Mouse (Mus musculus): Measurements from ENCODE around the gene Slc35f3. TPM values are rescaled to one million over a fixed set of nuclear protein-coding genes. Genes with fewer than 3 reads are reported as not detected.

Slc35f3 gene
- total and polyA plus RNA-seq, 2 experiments = not detected

GRCm38 (mm10) chr8:126405030-126405429, 106.7 kb downstream of the Slc35f3 start:
- H3K27me3 ChIP-seq (ENCODE audit: control insufficient read depth, insufficient read depth, low read length) = no peaks in the 10 kb centered on the region; the same call in 1 of the 2 replicates
- H3K4me1 ChIP-seq (ENCODE audit: control insufficient read depth, insufficient read depth, low read length) = no peaks in the 10 kb centered on the region
- no peak overlapping the region for H3K9ac ChIP-seq (ENCODE audit: low read depth, low read length)
- H3K4me3 ChIP-seq (ENCODE audit: insufficient read depth, low read depth, low read length) = no peak overlapping the region
- H3K79me2 ChIP-seq (ENCODE audit: control insufficient read depth, insufficient read depth, low read length) = no peaks in the 10 kb centered on the region
- WGBS = 70% methylated on average over 4 of the region's 4 CpGs
- no peak overlapping the region for H3K27ac ChIP-seq (replicated peaks; ENCODE audit: insufficient read depth, low read depth, low read length)
- no peaks in the 10 kb centered on the region for H3K36me3 ChIP-seq (ENCODE audit: control insufficient read depth, insufficient read depth, low read length)
- TF ChIP-seq CTCF (IDR thresholded peaks at IDR 0.05; ENCODE audit: low read depth, low read length) (no peak), POLR2A (IDR thresholded peaks at IDR 0.05; ENCODE audit: extremely low read depth, insufficient read depth, low read length) (no peak)
- DNase-seq (ENCODE audit: extremely low read depth, low read depth, low spot score) = no peak

- WGBS = 87% methylated on average over 3 of the region's 3 CpGs
- no peak for DNase-seq (ENCODE audit: extremely low read depth, low read depth, low spot score)
- H3K4me1 ChIP-seq (ENCODE audit: control insufficient read depth, insufficient read depth, low read length) = peaks cover 10% of the 10 kb centered on the region; the same call in 1 of the 2 replicates
- peaks cover 2% of the 10 kb centered on the region for H3K36me3 ChIP-seq (ENCODE audit: control insufficient read depth, insufficient read depth, low read length)
- H3K4me3 ChIP-seq (ENCODE audit: insufficient read depth, low read depth, low read length) = no peak overlapping the region
- no peaks in the 10 kb centered on the region for H3K27me3 ChIP-seq (ENCODE audit: control insufficient read depth, insufficient read depth, low read length)
- TF ChIP-seq CTCF (IDR thresholded peaks at IDR 0.05; ENCODE audit: low read depth, low read length) = no peak
- no peak for TF ChIP-seq POLR2A (IDR thresholded peaks at IDR 0.05; ENCODE audit: extremely low read depth, insufficient read depth, low read length)
- H3K9ac ChIP-seq (ENCODE audit: low read depth, low read length) = no peak overlapping the region
- H3K27ac ChIP-seq (replicated peaks; ENCODE audit: insufficient read depth, low read depth, low read length) = no peak overlapping the region
- peaks cover 5% of the 10 kb centered on the region; the same call in 1 of the 2 replicates for H3K79me2 ChIP-seq (ENCODE audit: control insufficient read depth, insufficient read depth, low read length)
Observed at GRCm38 (mm10) chr8:126420834-126421233, 122.5 kb downstream of the Slc35f3 start.

GRCm38 (mm10) chr8:126422174-126422919, 124.0 kb downstream of the Slc35f3 start, which contains the start of gene Coa6:
TSS of gene Coa6 (plus strand) at chr8:126422515.
- H3K79me2 ChIP-seq (ENCODE audit: control insufficient read depth, insufficient read depth, low read length) = peaks cover 5% of the 10 kb centered on the region; the same call in 1 of the 2 replicates
- DNase-seq (ENCODE audit: extremely low read depth, low read depth, low spot score) = peak; percentile 87
- H3K36me3 ChIP-seq (ENCODE audit: control insufficient read depth, insufficient read depth, low read length) = peaks cover 16% of the 10 kb centered on the region
- H3K4me1 ChIP-seq (ENCODE audit: control insufficient read depth, insufficient read depth, low read length) = peaks cover 10% of the 10 kb centered on the region; the same call in 1 of the 2 replicates
- peak within 1 kb of the TSS; percentile 86 for H3K27ac ChIP-seq (replicated peaks; ENCODE audit: insufficient read depth, low read depth, low read length)
- peak within 1 kb of the TSS; percentile 93 for H3K4me3 ChIP-seq (ENCODE audit: insufficient read depth, low read depth, low read length)
- H3K9ac ChIP-seq (ENCODE audit: low read depth, low read length) = peak within 1 kb of the TSS; percentile 98
- no peaks in the 10 kb centered on the region for H3K27me3 ChIP-seq (ENCODE audit: control insufficient read depth, insufficient read depth, low read length)
- WGBS = 1% methylated on average over 61 of the region's 61 CpGs
- no peak for TF ChIP-seq CTCF (IDR thresholded peaks at IDR 0.05; ENCODE audit: low read depth, low read length)
- peak; percentile 41 for TF ChIP-seq POLR2A (IDR thresholded peaks at IDR 0.05; ENCODE audit: extremely low read depth, insufficient read depth, low read length)

GRCm38 (mm10) chr8:126422920-126423300, 124.6 kb downstream of the Slc35f3 start:
- Histone ChIP-seq H3K4me3 (ENCODE audit: insufficient read depth, low read depth, low read length) (peak overlapping the region; percentile 93), H3K27ac (replicated peaks; ENCODE audit: insufficient read depth, low read depth, low read length) (peak overlapping the region; percentile 86), H3K4me1 (ENCODE audit: control insufficient read depth, insufficient read depth, low read length) (peaks cover 10% of the 10 kb centered on the region; the same call in 1 of the 2 replicates), H3K27me3 (ENCODE audit: control insufficient read depth, insufficient read depth, low read length) (no peaks in the 10 kb centered on the region), H3K36me3 (ENCODE audit: control insufficient read depth, insufficient read depth, low read length) (peaks cover 18% of the 10 kb centered on the region), H3K9ac (ENCODE audit: low read depth, low read length) (peak overlapping the region; percentile 98), H3K79me2 (ENCODE audit: control insufficient read depth, insufficient read depth, low read length) (peaks cover 5% of the 10 kb centered on the region; the same call in 1 of the 2 replicates)
- WGBS = 4% methylated on average over 9 of the region's 9 CpGs
- DNase-seq (ENCODE audit: extremely low read depth, low read depth, low spot score) = peak; percentile 51
- TF ChIP-seq POLR2A (IDR thresholded peaks at IDR 0.05; ENCODE audit: extremely low read depth, insufficient read depth, low read length) = no peak
- no peak for TF ChIP-seq CTCF (IDR thresholded peaks at IDR 0.05; ENCODE audit: low read depth, low read length)

- peaks cover 10% of the 10 kb centered on the region; the same call in 1 of the 2 replicates for H3K4me1 ChIP-seq (ENCODE audit: control insufficient read depth, insufficient read depth, low read length)
- H3K9ac ChIP-seq (ENCODE audit: low read depth, low read length) = peak overlapping the region; percentile 49
- H3K27me3 ChIP-seq (ENCODE audit: control insufficient read depth, insufficient read depth, low read length) = no peaks in the 10 kb centered on the region
- DNase-seq (ENCODE audit: extremely low read depth, low read depth, low spot score) = peak; percentile 81
- peak overlapping the region; percentile 92 for H3K27ac ChIP-seq (replicated peaks; ENCODE audit: insufficient read depth, low read depth, low read length)
- WGBS = 9% methylated on average over 4 of the region's 4 CpGs
- peaks cover 26% of the 10 kb centered on the region for H3K36me3 ChIP-seq (ENCODE audit: control insufficient read depth, insufficient read depth, low read length)
- peaks cover 5% of the 10 kb centered on the region; the same call in 1 of the 2 replicates for H3K79me2 ChIP-seq (ENCODE audit: control insufficient read depth, insufficient read depth, low read length)
- peak overlapping the region; percentile 45 for H3K4me3 ChIP-seq (ENCODE audit: insufficient read depth, low read depth, low read length)
- no peak for TF ChIP-seq CTCF (IDR thresholded peaks at IDR 0.05; ENCODE audit: low read depth, low read length)
Observed at GRCm38 (mm10) chr8:126424163-126424562, 125.8 kb downstream of the Slc35f3 start.

- peaks cover 10% of the 10 kb centered on the region; the same call in 1 of the 2 replicates for H3K4me1 ChIP-seq (ENCODE audit: control insufficient read depth, insufficient read depth, low read length)
- peaks cover 5% of the 10 kb centered on the region; the same call in 1 of the 2 replicates for H3K79me2 ChIP-seq (ENCODE audit: control insufficient read depth, insufficient read depth, low read length)
- 23% methylated on average over 1 of the region's 1 CpGs for WGBS
- no peak overlapping the region for H3K4me3 ChIP-seq (ENCODE audit: insufficient read depth, low read depth, low read length)
- peaks cover 26% of the 10 kb centered on the region for H3K36me3 ChIP-seq (ENCODE audit: control insufficient read depth, insufficient read depth, low read length)
- peak; percentile 78 for DNase-seq (ENCODE audit: extremely low read depth, low read depth, low spot score)
- H3K9ac ChIP-seq (ENCODE audit: low read depth, low read length) = no peak overlapping the region
- TF ChIP-seq POLR2A (IDR thresholded peaks at IDR 0.05; ENCODE audit: extremely low read depth, insufficient read depth, low read length) (0 out of 2 replicates have a peak, but pooled peaks have one; percentile 6), CTCF (IDR thresholded peaks at IDR 0.05; ENCODE audit: low read depth, low read length) (no peak)
- peak overlapping the region; percentile 92 for H3K27ac ChIP-seq (replicated peaks; ENCODE audit: insufficient read depth, low read depth, low read length)
- no peaks in the 10 kb centered on the region for H3K27me3 ChIP-seq (ENCODE audit: control insufficient read depth, insufficient read depth, low read length)
Observed at GRCm38 (mm10) chr8:126424946-126425345, 126.6 kb downstream of the Slc35f3 start.

Measured in liver, adult 2 months (tissue).